Mouse (Mus musculus): ENCODE measurements at regions not wholly inside any gene's neighbourhood (a gene's known extent, or its start where the extent isn't known, plus 50 kb on each side); places are given as distances from the start of the nearest gene placed in this dataset.

GRCm38 (mm10) chr3:136439907-136440645 is 114.2 kb upstream of the Bank1 start:
- TF ChIP-seq CTCF (IDR thresholded peaks at IDR 0.05; ENCODE audit: borderline replicate concordance, insufficient read depth, low read depth, low read length) (no peak), POLR2A (IDR thresholded peaks at IDR 0.05; ENCODE audit: borderline replicate concordance, insufficient read depth, low read length) (no peak)
